Mouse (Mus musculus): ENCODE measurements around the gene Mtmr6.
A peak's percentile ranks its signal among the peaks of the same experiment; 100 is the strongest.

GRCm38 (mm10) chr14:60253466-60253865, 11.6 kb upstream of the Mtmr6 start:
- TF ChIP-seq MAX (IDR thresholded peaks at IDR 0.05; ENCODE audit: low read length) (0 out of 2 replicates have a peak, but pooled peaks have one; percentile 49), E2F4 (IDR thresholded peaks at IDR 0.05; ENCODE audit: borderline replicate concordance, low read depth, low read length) (no peak), CTCF (IDR thresholded peaks at IDR 0.05 in 2 of 3, conservative IDR thresholded peaks at IDR 0.05 in 1 of 3; ENCODE audit: control insufficient read depth in 1 of 3, insufficient read depth in 1 of 3, low read depth in 2 of 3, low read length in 3 of 3, poor library complexity in 1 of 3, severe bottlenecking in 1 of 3) (no peak), ZMIZ1 (IDR thresholded peaks at IDR 0.05; ENCODE audit: low read depth, low read length) (no peak), POLR2A (IDR thresholded peaks at IDR 0.05; ENCODE audit: control insufficient read depth in 1 of 2, insufficient read depth in 1 of 2, low read depth in 1 of 2, low read length in 2 of 2, poor library complexity in 1 of 2) (0 out of 4 replicates have a peak, but pooled peaks of 1 of the 2 experiments have one; percentile 42), USF1 (IDR thresholded peaks at IDR 0.05; ENCODE audit: low read depth, low read length) (no peak)
